Mouse (Mus musculus): ENCODE results near the gene Nlrp6. TPM values are rescaled to one million over a fixed set of nuclear protein-coding genes. Genes with fewer than 3 reads are reported as not detected.

Gene Nlrp6
- polyA plus RNA-seq, 2 experiments = 2.6 to 6.3 TPM

GRCm38 (mm10) chr7:140894611-140895010 lies 26.1 kb upstream of the Nlrp6 start:
- Histone ChIP-seq H3K27me3 (ENCODE audit: control insufficient read depth, insufficient read depth, low read length) (no peaks in the 10 kb centered on the region), H3K9me3 (ENCODE audit: control insufficient read depth, low read length) (no peaks in the 10 kb centered on the region), H3K4me1 (replicated peaks; ENCODE audit: control insufficient read depth in 2 of 2, insufficient read depth in 2 of 2, low read length in 1 of 2) (no peaks in the 10 kb centered on the region), H3K9ac (replicated peaks) (no peak overlapping the region), H3K27ac (no peak overlapping the region), H3K4me3 (ENCODE audit: insufficient read depth in 1 of 2, low read depth in 2 of 2, low read length in 2 of 2) (no peak overlapping the region), H3K4me2 (ENCODE audit: low read depth) (no peak overlapping the region), H3K36me3 (replicated peaks; ENCODE audit: control insufficient read depth, insufficient read depth, low read depth) (peaks cover 27% of the 10 kb centered on the region)
- ATAC-seq (ENCODE audit: insufficient read depth) = no peak
- no peak for TF ChIP-seq CTCF (IDR thresholded peaks at IDR 0.05; ENCODE audit: low read depth)
- no peak for TF ChIP-seq EP300 (IDR thresholded peaks at IDR 0.05; ENCODE audit: low read depth)
- DNase-seq (ENCODE audit: low read depth in 3 of 3, low spot score in 3 of 3) = no peak
- 84% methylated on average over 3 of the region's 3 CpGs for WGBS (ENCODE audit: insufficient replicate concordance)

- H3K27ac ChIP-seq = no peak overlapping the region
- H3K9me3 ChIP-seq (ENCODE audit: control insufficient read depth, low read length) = no peaks in the 10 kb centered on the region
- H3K27me3 ChIP-seq (ENCODE audit: control insufficient read depth, insufficient read depth, low read length) = no peaks in the 10 kb centered on the region
- H3K4me3 ChIP-seq (ENCODE audit: insufficient read depth in 1 of 2, low read depth in 2 of 2, low read length in 2 of 2) = no peak overlapping the region
- peaks cover 11% of the 10 kb centered on the region for H3K36me3 ChIP-seq (replicated peaks; ENCODE audit: control insufficient read depth, insufficient read depth, low read depth)
- DNase-seq (ENCODE audit: low read depth in 3 of 3, low spot score in 3 of 3) (no peak), ATAC-seq (ENCODE audit: insufficient read depth) (no peak)
- no peak overlapping the region for H3K4me2 ChIP-seq (ENCODE audit: low read depth)
- no peak overlapping the region for H3K9ac ChIP-seq (replicated peaks)
- TF ChIP-seq EP300 (IDR thresholded peaks at IDR 0.05; ENCODE audit: low read depth) = no peak
- no peak for TF ChIP-seq CTCF (IDR thresholded peaks at IDR 0.05; ENCODE audit: low read depth)
- WGBS (ENCODE audit: insufficient replicate concordance) = 77% methylated on average over 7 of the region's 7 CpGs
- H3K4me1 ChIP-seq (replicated peaks; ENCODE audit: control insufficient read depth in 2 of 2, insufficient read depth in 2 of 2, low read length in 1 of 2) = no peaks in the 10 kb centered on the region
Measured at GRCm38 (mm10) chr7:140897863-140898262, 22.8 kb upstream of the Nlrp6 start.

DNA sequence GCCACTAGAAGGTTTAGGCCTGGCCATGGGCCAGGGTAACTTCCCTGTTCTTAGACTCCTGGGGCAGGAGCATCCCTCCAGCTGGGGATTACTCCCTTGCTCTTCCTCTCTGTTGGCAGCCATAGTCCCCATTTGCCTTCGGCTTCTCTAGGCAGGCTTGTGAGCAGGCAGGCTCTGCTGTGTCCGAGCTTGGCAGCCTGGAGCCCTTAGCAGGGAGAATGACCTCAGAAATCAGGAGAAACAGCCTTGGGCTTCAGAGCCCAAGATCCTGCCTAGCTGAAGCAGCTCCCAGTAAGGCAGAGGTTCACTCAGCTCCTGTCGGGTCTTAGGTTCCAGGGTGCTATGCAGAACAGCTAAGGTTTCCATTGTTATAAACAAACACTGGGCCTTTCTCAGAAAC lies 21.6 kb upstream of the Nlrp6 start:
- no peaks in the 10 kb centered on the region for H3K27me3 ChIP-seq (ENCODE audit: control insufficient read depth, insufficient read depth, low read length)
- H3K27ac ChIP-seq = no peak overlapping the region
- no peak for DNase-seq (ENCODE audit: low read depth in 3 of 3, low spot score in 3 of 3)
- peaks cover 9% of the 10 kb centered on the region for H3K36me3 ChIP-seq (replicated peaks; ENCODE audit: control insufficient read depth, insufficient read depth, low read depth)
- WGBS (ENCODE audit: insufficient replicate concordance) = 69% methylated on average over 3 of the region's 3 CpGs
- no peak overlapping the region for H3K4me2 ChIP-seq (ENCODE audit: low read depth)
- H3K4me3 ChIP-seq (ENCODE audit: insufficient read depth in 1 of 2, low read depth in 2 of 2, low read length in 2 of 2) = no peak overlapping the region
- no peaks in the 10 kb centered on the region for H3K9me3 ChIP-seq (ENCODE audit: control insufficient read depth, low read length)
- no peak overlapping the region for H3K9ac ChIP-seq (replicated peaks)
- no peaks in the 10 kb centered on the region for H3K4me1 ChIP-seq (replicated peaks; ENCODE audit: control insufficient read depth in 2 of 2, insufficient read depth in 2 of 2, low read length in 1 of 2)
- ATAC-seq (ENCODE audit: insufficient read depth) = no peak
- TF ChIP-seq EP300 (IDR thresholded peaks at IDR 0.05; ENCODE audit: low read depth) = no peak
- no peak for TF ChIP-seq CTCF (IDR thresholded peaks at IDR 0.05; ENCODE audit: low read depth)

- no peak for TF ChIP-seq EP300 (IDR thresholded peaks at IDR 0.05; ENCODE audit: low read depth)
- no peak for TF ChIP-seq CTCF (IDR thresholded peaks at IDR 0.05; ENCODE audit: low read depth)
- ATAC-seq (ENCODE audit: insufficient read depth) = no peak
- WGBS (ENCODE audit: insufficient replicate concordance) = 71% methylated on average over 10 of the region's 10 CpGs
- Histone ChIP-seq H3K27ac (no peak within 1 kb of the TSS), H3K36me3 (replicated peaks; ENCODE audit: control insufficient read depth, insufficient read depth, low read depth) (peaks cover 6% of the 10 kb centered on the region), H3K9ac (replicated peaks) (no peak within 1 kb of the TSS), H3K4me1 (replicated peaks; ENCODE audit: control insufficient read depth in 2 of 2, insufficient read depth in 2 of 2, low read length in 1 of 2) (no peaks in the 10 kb centered on the region), H3K9me3 (ENCODE audit: control insufficient read depth, low read length) (no peaks in the 10 kb centered on the region), H3K4me3 (ENCODE audit: insufficient read depth in 1 of 2, low read depth in 2 of 2, low read length in 2 of 2) (no peak within 1 kb of the TSS), H3K27me3 (ENCODE audit: control insufficient read depth, insufficient read depth, low read length) (no peaks in the 10 kb centered on the region), H3K4me2 (ENCODE audit: low read depth) (no peak within 1 kb of the TSS)
- no peak for DNase-seq (ENCODE audit: low read depth in 3 of 3, low spot score in 3 of 3)
Measured at GRCm38 (mm10) chr7:140900220-140900619, 20.5 kb upstream of the Nlrp6 start, which contains the start of gene Cox8b. Gene Cox8b (minus strand): TSS chr7:140900446.

GRCm38 (mm10) chr7:140902036-140902875 lies 18.4 kb upstream of the Nlrp6 start:
- H3K9ac ChIP-seq (replicated peaks) = no peak overlapping the region
- no peak overlapping the region for H3K4me2 ChIP-seq (ENCODE audit: low read depth)
- peaks cover 6% of the 10 kb centered on the region for H3K36me3 ChIP-seq (replicated peaks; ENCODE audit: control insufficient read depth, insufficient read depth, low read depth)
- TF ChIP-seq CTCF (IDR thresholded peaks at IDR 0.05; ENCODE audit: low read depth) = no peak
- no peak for TF ChIP-seq EP300 (IDR thresholded peaks at IDR 0.05; ENCODE audit: low read depth)
- no peaks in the 10 kb centered on the region for H3K27me3 ChIP-seq (ENCODE audit: control insufficient read depth, insufficient read depth, low read length)
- H3K27ac ChIP-seq = no peak overlapping the region
- no peak overlapping the region for H3K4me3 ChIP-seq (ENCODE audit: insufficient read depth in 1 of 2, low read depth in 2 of 2, low read length in 2 of 2)
- no peaks in the 10 kb centered on the region for H3K4me1 ChIP-seq (replicated peaks; ENCODE audit: control insufficient read depth in 2 of 2, insufficient read depth in 2 of 2, low read length in 1 of 2)
- ATAC-seq (ENCODE audit: insufficient read depth) (no peak), DNase-seq (ENCODE audit: low read depth in 3 of 3, low spot score in 3 of 3) (no peak)
- no peaks in the 10 kb centered on the region for H3K9me3 ChIP-seq (ENCODE audit: control insufficient read depth, low read length)
- WGBS (ENCODE audit: insufficient replicate concordance) = 68% methylated on average over 15 of the region's 15 CpGs

All from liver, embryonic 14.5 days (tissue).